Mouse (Mus musculus) R1 (cell line): ENCODE data around the gene Tm2d3.

Experiments
- DNase-seq: peaks from one replicate; pipeline ENCODE4 v3.0.0-alpha.2; 2018; ENCODE audit warnings: low read depth, low spot score

Tm2d3 gene

GRCm38 (mm10) chr7:65690869-65691268, at the start of gene Tm2d3:
TSS of gene Tm2d3 (plus strand) at chr7:65691169.
- no peak for DNase-seq

GRCm38 (mm10) chr7:65642371-65643304, 48.3 kb upstream of the Tm2d3 start:
- DNase-seq: peak; percentile 29

- DNase-seq: no peak
These were observed 47.0 kb upstream of the Tm2d3 start for GRCm38 (mm10) chr7:65643861-65644421.

GRCm38 (mm10) chr7:65644643-65645351, 46.2 kb upstream of the Tm2d3 start, which contains the start of gene Tarsl2:
TSS of gene Tarsl2 (plus strand) at chr7:65644898.
- peak; percentile 94 for DNase-seq

GRCm38 (mm10) chr7:65645996-65646395, 45.0 kb upstream of the Tm2d3 start:
- no peak for DNase-seq

GRCm38 (mm10) chr7:65650662-65651061, 40.3 kb upstream of the Tm2d3 start:
- DNase-seq: no peak

GRCm38 (mm10) chr7:65657490-65658120, 33.4 kb upstream of the Tm2d3 start:
- no peak for DNase-seq

- DNase-seq: no peak
These were observed 27.7 kb upstream of the Tm2d3 start for GRCm38 (mm10) chr7:65663225-65663790.

GRCm38 (mm10) chr7:65663886-65664285, 27.1 kb upstream of the Tm2d3 start:
- DNase-seq: no peak

- no peak for DNase-seq
These were observed 23.5 kb upstream of the Tm2d3 start for GRCm38 (mm10) chr7:65667491-65667890.

- DNase-seq: peak; percentile 73
These were observed 12.9 kb upstream of the Tm2d3 start for GRCm38 (mm10) chr7:65678050-65678449.

GRCm38 (mm10) chr7:65678900-65679595, 11.9 kb upstream of the Tm2d3 start:
- no peak for DNase-seq

- DNase-seq: no peak
These were observed 9.8 kb upstream of the Tm2d3 start for GRCm38 (mm10) chr7:65681166-65681565.

GRCm38 (mm10) chr7:65684256-65684835, 6.6 kb upstream of the Tm2d3 start:
- DNase-seq: peak; percentile 28

GRCm38 (mm10) chr7:65686664-65687063, 4.3 kb upstream of the Tm2d3 start:
- no peak for DNase-seq

- DNase-seq: no peak
These were observed 1.1 kb downstream of the Tm2d3 start for GRCm38 (mm10) chr7:65691929-65692605.

GRCm38 (mm10) chr7:65692883-65693282, 1.9 kb downstream of the Tm2d3 start:
- DNase-seq: no peak

GRCm38 (mm10) chr7:65693301-65693821, 2.4 kb downstream of the Tm2d3 start:
- DNase-seq: peak; percentile 79

GRCm38 (mm10) chr7:65696450-65696849, 5.5 kb downstream of the Tm2d3 start:
- DNase-seq: peak; percentile 74

GRCm38 (mm10) chr7:65702076-65702475, 11.1 kb downstream of the Tm2d3 start:
- DNase-seq: no peak
